Mouse (Mus musculus): ENCODE results near the gene 2700049A03Rik.
A peak's percentile ranks its signal among the peaks of the same experiment; 100 is the strongest.
"Not testable (repeated sequence)": the region's sequence is repeated elsewhere in the genome, so short reads cannot be mapped to it uniquely, and the experiment has no call there.

The 2700049A03Rik gene

DNA sequence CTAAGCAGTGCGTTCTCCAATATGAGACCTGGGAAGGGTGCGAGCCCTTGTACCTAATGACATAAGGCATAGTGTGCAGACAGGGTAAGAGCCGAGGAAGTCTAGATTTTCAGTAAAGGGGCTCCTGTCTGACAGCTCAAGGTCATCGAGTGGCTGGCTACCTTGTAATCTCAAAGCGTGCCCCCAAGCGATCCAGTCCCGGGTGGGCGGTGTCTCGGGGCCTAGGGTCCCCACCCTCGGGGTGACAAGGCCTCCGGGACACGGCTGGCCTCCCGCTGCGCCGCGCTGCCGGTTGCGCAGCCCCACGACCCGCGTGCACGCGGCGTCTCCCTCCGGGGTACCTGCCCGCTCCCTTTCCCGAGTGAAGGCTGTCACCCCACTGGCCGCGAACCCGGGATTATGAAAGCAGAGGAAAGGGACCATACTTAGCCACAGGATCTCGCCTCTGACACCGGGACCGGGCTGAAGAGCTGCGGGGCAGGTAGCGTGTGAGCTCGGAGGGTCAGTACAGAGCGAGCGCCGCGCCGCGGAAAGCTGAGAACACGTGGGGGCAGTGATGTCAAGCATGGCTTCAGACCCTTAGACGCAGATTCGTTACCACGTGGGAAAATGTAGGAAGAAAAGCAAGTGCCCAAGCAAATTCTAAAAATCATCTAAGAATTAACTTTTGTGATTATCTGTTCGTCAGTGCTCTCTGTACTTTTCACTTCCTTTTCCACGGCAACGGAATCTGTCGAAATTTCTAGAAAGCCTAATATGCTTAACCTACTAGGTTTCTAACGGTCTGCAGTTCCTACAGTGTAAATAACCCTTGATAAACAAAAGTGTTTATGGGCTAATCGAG is at the start of gene 2700049A03Rik, which contains the start of gene Timm9:
Gene 2700049A03Rik, plus strand, starts transcription at position 719 of the 844 bp plus-strand sequence.
Gene Timm9, minus strand, starts transcription at position 555 of the 844 bp plus-strand sequence.
- peak; percentile 87 for DNase-seq (ENCODE audit: low spot score)

DNA sequence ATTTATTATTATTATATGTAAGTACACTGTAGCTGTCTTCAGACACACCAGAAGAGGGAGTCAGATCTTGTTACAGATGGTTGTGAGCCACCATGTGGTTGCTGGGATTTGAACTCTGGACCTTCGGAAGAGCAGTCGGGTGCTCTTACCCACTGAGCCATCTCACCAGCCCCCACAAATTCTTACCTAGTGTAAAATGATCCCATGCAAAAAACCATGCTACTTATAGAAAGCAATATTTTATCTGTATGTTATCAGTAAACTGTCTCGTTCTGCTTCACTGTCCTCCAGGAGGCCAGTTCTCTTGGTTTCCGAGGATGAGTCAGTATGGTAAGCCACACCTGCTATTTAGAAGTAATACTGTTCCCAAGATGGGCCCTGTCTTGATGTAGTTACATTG is 32.4 kb upstream of the 2700049A03Rik start:
- not testable (repeated sequence) for DNase-seq (ENCODE audit: low spot score)

DNA sequence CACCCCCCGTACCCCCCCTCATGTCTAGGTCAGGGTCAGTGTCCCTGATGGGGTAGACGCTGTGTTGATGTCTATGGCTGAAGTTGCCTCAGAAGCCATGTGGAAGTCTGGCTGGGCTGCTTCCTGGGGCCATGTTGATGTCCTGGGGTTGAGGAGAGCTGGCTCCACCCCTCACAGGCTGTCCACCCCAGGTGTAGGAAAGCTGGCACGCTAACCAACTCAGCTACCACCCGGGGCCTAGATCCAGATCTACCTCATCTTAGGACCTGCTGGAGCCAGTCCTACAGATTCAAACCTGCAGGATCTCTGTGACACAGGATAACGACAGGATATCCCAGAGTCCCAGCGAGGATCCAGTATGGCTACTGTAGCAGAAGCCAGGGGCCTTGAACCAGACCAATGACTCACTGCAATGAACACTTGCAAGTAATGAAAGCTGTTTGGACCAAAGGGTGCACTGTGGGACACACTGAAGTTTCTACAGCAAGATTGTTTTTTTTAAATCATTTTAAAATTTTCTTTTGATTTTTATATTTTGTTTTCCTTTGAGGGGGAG is 29.4 kb upstream of the 2700049A03Rik start:
- DNase-seq (ENCODE audit: low spot score), result no peak

DNA sequence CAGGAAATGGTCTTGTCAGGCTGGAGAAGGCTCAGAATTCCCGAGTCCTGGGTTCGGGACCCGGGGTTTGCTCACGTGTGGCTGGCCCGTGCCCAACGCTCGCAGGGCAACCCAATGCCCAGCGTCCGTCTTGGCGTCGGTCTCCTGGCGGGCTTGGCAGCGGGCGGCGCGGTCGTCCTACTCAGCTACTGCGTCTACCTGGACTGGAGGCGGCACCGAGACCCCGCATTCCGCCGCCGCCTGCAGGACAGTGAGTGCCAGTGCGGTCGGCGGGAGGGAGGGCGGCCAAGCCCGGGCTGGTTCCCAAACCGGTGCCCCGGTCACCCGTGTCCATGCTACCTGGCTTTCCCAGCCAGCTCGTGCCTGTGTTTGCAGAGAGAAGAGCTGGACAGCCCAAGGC is 25.3 kb upstream of the 2700049A03Rik start, which contains the start of gene Tomm20l:
Gene Tomm20l, plus strand, starts transcription at position 98 of the 400 bp plus-strand sequence.
- peak; percentile 27 for DNase-seq (ENCODE audit: low spot score)

DNA sequence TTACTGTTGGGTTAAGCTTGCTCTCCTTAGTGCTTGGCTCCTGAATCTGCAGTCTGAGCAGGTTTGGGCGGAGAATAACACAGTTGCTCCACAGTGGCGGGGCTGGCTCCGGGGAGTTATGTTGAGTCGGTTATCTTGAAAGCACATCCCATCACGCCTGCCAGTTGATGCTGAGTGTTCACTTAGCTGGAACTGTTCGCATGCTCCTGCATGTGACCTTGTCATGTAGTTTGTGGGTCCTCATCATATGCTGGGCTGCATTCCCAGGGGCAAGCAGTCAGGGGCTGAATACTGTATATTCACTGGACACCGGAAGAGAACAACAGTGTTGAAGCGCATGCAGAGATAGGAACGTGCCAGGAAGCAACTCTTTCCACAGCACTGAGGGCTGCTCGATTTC is 23.6 kb upstream of the 2700049A03Rik start:
- no peak for DNase-seq (ENCODE audit: low spot score)

DNA sequence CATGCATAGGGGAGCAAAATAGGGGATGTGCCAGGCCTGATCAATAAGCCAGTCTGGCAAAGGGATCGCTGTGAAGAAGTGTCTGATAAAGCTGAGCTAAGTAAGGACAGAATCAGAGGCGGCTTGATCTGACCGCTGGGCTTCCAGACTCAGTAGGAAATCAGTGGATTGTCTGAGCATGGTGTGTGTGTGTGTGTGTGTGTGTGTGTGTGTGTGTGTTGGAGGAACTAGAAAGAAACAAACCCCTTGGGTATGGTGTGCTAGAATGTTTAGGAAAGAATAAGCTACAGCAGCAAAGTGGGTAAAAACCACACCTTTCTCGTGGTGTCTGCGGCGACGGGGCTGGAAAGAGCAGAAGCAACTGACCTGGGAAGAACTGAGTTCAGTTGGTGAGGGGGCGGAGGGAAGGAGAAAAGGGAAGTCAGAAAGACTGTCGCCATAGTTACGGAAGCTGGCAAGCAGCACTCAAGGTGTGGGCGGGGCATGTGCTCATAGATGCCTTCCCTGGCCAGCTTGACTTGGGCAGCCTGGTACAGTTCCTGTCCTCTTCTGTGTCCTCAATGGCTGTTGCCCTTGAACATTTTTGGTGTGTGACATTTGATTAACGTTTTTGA is 22.9 kb upstream of the 2700049A03Rik start:
- DNase-seq (ENCODE audit: low spot score), result no peak

DNA sequence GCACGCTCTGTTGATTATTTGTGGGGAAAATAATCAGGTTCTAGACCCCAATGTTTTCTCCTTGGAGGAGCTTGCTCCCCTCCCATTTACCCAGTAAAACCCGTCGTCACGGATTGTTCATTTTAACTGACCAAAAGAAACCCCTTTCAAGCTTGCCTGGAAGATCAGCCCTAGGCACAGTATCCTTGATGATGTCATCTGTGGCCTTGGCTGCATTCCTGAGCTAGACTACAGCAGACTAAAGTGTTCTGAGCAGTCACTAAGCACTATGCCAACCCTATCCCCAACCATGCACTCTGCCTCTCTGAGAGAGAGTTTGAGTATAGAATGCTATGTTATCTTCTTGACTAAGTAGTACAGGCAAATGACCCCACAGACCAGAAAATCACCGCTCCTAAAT is 20.2 kb upstream of the 2700049A03Rik start:
- DNase-seq (ENCODE audit: low spot score), result peak; percentile 31

DNA sequence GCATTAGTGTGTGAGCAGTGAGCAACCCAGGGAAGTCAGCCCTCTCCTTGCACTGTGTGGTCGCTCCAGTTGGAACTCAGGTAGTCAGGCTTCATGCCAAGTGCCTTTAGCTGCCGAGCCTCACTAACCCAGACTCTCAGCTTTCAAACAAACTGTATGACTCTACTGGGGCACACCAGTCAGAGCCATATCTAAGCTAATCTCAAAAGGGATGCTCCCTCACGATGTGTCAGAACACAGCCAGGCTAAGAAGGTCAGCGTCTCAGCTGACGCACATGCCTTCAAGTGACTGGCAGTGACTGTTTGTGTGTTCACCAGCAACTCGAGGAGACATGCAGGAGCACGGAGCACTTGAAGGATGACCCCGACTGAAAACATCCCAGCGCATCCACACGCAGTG is 13.9 kb upstream of the 2700049A03Rik start:
- DNase-seq (ENCODE audit: low spot score), result no peak

DNA sequence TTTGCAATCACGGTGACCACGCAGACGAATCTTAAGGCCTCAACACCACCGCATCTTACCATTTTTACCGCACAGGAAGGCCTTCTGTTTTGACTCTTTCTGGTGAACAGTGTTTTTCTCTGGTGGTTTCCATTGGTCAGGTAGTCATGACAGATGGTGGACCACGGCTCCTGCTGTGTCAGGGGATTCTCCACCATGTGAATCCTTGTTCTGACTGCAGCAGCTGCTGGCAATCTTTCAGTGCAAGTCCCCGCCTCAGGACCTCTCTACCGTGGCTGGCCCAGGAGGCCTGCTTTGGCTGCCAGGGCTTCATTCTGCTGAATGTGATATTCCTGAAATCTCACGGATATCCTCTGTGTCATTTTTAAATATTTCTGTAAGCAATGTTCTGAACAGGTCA is 13.4 kb upstream of the 2700049A03Rik start:
- DNase-seq (ENCODE audit: low spot score), result no peak

DNA sequence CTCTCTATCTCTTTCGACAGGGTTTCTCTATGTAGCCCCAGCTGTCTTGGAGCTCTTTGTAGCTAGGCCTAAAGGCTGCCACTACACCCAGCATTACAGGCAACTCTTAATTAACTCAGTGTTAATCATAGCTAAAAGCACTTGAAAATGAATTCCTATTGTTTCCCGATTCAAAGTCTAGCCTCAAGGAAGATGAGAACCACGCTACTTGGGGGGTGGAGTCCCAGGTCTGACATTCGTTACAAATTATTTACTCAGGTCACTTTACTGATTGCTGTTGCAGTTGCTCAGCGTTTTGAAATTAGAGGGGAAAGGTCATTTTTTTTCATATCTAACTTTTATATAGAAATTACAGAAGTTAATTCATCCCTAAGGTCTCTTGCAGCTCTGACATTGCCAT is 1.1 kb upstream of the 2700049A03Rik start:
- DNase-seq (ENCODE audit: low spot score), result no peak

DNA sequence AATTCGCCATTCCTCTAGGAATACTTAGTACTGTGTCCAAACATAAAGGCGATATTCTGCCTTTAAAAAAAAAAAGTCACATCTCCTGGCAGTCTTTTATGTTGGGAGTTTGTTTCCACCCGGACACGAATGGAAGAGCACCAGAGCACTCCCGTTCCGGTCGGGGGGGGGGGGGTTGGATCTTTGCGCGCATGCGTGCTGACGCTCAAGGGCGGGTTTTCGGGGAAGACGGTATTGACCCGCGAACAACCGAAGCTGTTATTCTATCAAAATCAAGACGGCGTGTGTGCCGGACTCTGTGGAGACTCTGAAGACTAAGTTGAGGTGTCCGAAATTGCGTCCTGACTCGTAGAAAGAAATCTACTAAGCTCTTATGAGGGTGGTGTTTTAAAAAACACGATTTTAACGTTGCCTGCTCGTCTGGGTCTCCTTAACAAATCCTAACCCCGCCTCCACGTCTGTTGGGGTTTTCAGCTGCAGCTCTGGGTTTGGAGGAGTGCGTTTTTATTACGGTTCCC is 385 bp downstream of the 2700049A03Rik start:
- peak; percentile 84 for DNase-seq (ENCODE audit: low spot score)

DNA sequence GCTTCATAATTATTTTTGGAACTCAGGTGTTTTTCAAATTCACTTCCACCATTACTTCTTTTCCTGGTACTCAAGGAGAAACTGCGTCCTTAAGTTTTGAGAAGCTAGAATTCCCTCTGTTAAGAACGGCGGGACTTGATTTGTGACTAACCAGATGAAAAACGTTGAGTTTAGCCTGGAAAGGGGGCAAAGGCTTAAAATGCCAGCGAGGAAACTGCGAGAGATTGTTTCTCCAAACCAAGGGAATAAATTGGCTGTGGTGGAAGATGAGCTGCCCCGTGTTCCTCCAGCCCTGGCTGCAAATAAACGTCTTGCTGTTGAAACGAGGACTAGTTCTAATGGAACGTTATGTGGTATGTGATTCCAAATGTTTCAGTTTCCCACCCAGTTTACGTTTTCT is 1.0 kb downstream of the 2700049A03Rik start:
- no peak for DNase-seq (ENCODE audit: low spot score)

DNA sequence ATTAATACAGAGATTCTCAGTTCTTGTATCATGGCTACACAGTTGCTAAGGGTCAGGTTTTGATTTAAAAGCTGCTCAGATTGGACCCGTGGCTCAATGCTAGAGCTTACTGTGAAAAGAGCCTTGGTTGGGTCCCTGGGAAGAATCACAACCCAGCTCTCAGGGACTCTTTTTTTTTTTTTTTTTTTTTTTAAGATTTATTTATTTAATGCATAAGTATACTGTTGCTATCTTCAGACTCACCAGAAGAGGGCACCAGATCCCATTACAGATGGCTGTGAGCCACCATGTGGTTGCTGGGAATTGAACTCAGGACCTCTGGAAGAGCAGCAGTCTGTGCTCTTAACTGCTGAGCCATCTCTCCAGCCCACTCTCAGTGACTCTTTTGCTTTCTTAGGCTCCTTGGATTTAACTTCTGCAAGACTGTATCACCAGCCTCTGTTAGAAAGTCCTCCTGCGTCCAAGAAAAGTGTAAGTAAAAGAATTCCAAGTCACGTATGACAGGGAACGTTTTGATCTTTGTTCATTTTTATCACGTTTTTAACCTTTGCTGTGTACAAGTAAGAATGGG is 2.7 kb downstream of the 2700049A03Rik start:
- no peak for DNase-seq (ENCODE audit: low spot score)

DNA sequence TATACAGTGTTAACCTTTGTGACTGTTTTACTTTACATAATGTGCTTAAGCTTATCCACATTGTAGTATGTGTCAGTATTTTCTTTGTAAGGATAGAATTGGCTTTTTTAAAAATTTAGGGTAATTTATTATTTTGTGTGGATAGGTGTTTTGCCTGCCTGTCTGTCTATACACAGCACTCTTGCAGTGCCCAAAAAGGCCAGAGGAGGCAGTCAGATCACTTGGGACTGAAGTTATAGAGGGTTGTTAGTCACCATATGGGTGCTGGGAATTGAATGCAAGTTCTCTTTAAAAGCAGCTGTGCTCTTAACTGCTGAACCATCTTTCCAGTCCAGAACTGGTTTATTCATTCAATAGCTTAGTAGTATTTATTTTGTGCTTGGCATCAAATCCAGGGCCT is 4.5 kb downstream of the 2700049A03Rik start:
- DNase-seq (ENCODE audit: low spot score), result no peak

DNA sequence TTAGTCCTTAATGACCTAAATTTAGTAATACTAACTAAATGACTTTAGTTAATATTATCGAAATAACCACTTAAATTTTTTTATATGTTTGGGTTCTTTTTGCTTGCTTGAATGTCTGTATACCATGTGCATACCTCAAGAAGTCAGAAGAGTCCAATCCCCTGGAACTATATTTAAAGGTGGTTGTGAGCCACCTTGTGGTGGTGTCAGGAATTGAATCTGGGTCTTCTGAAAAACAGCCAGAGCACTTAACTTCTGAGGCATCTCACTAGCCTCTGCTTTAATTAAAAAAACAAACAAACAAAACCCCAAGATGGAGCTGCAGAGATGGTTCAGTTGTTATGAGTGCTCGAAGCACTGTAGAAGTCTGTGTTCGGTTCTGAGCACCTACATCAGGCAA is 11.0 kb downstream of the 2700049A03Rik start:
- no peak for DNase-seq (ENCODE audit: low spot score)

DNA sequence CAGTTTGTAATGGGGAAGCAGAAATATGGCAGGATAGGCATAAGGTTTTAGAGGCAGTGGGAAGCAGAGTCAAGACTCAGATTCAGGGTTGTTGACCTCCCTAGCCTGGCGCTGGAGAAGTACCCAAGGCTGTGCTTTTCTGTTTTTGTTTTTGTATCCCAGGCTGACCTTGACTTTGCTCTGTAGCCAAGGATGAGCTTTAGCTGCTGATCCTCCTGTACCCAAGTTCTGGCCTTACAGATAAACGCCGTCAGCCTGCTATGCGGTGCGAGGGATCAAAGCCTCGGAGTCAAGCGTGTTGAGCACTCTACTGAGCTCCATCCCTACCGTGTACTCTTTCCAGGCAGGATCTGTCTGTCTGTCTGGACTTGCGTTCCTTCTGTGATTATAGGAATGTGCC is 12.2 kb downstream of the 2700049A03Rik start:
- DNase-seq (ENCODE audit: low spot score), result no peak

DNA sequence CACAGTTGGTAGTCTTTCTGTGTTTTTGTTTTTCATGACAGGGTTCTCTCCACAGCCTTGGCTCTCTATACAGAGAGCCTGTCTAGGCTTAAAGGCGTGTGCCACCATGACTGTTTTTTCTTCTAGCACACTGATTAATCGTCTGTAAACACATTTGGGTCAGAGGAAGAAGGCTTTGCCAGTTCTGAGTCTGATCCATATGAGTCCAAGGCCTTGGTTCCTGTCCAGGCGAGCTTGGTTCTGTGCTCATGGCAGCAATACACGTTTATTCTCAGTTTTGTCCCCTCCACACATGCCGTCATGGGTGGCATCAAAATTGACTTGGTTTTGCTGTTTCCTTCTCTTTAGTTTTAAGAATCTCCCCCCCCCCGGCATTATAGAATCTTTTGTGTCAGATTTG is 12.8 kb downstream of the 2700049A03Rik start:
- no peak for DNase-seq (ENCODE audit: low spot score)

DNA sequence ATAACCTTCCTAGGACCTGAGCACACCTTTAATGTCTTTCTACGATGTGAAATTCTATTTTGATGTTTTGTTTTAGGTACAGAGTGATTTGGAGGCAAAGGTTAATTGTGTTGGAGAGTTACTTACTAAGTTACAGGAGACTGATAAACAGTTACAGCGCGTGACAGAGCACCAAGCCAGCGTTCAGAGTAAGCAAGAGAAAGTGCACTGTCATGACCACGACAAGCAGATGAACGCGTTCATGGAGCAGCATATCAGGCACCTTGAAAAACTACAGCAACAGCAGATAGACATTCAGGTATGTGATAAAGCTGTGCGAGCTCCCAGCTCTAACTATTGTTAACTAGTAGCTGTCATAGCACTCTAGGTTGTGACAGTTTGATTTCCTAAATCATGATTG is 13.5 kb downstream of the 2700049A03Rik start:
- no peak for DNase-seq (ENCODE audit: low spot score)

DNA sequence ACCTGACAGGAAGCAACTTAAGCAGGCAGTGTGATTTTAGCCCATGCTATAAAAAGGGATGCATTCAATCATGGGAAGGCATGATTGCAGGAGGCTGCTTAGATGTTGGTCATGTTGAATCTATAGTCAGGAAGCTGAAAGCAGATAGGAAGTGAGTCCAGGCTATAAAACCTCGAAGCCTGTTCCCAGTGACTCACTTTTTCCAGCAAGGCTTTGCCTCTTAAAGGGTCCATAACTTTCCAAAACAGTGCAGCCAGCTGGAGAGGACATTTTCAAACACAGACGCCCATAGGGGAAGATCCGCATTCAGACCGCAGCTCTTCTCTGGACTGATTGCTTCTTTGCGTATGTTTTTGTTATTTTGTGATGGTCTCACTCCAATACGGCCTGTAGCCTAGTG is 18.3 kb downstream of the 2700049A03Rik start:
- DNase-seq (ENCODE audit: low spot score), result no peak

DNA sequence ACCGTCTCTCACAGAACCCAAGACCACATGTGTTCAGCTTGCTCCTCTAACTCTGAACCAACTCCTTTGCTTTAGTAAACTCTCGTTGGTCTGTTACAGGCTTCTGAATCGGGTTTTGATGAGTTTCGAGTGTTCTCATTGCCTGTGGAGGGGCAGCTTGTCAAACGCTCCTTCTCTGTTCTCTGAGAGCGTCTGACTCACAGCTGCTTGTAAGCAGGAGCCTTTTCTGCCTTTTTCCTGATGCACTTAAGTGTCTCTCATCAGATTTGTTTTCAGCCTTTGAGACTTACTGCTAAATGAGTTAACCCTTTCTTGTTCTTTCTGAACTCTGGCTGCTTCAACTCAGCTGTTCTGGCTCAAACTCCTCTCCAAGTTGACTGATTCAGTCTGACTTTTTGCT is 21.3 kb downstream of the 2700049A03Rik start:
- no peak for DNase-seq (ENCODE audit: low spot score)

DNA sequence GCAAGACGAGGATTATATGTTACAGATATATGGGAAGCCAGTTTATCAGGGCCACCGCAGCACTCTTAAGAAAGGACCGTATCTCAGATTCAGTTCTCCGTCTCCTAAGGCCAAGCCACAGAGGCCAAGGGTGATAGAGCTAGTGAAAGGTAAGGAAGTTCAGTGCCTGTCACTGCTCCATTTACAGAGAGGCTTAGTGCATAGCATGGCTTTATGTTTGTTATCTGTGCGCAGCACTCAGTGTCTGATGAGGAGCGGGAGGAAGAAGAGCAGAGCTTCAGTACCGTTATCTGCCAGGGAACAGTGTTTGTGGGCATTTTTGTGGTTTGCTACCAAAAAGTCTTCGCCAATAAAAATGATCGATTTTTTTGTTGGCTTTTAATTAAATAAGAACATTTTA is 27.8 kb downstream of the 2700049A03Rik start:
- DNase-seq (ENCODE audit: low spot score), result no peak

DNA sequence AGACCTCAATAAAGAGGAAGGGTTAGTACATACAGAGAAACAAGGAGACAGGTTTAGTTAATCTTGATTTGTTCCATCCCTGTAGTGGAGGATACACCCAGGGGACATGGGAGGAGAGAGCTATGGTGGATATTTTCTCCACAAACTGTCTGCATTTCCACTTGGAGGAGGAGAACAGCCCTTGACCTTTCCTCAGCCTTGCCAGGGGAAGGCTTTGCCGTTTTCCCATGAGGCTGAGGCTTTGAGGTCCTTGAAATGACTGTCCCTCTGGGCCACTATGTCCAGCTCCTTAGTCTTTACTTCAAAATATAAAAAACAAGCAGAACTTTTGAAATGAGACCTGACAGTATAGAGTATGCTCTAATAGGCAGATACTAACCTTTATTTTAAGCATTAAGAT is 33.3 kb downstream of the 2700049A03Rik start:
- no peak for DNase-seq (ENCODE audit: low spot score)

DNA sequence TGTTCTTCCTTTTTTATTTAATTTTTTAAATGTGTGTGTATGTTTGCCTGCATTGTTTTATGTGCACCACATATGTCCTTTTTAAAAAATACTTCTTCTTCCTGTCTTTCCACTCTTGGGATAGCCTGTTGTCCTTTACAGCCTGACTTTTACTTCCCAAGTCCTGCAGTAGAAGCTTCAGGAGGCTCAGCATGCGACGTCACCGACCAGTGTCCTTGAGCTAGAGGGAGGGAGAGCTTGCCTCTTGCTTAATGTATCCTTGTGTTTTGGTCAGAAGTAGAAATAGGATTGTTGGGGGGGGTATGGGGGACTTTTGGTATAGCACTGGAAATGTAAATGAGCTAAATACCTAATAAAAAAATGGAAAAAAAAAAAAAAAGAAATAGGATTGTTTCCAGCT is 47.1 kb downstream of the 2700049A03Rik start:
- no peak for DNase-seq (ENCODE audit: low spot score)
